Mouse (Mus musculus) stomach, postnatal 0 days (tissue): ENCODE results near the gene Cebpb. TPM values are rescaled to one million over a fixed set of nuclear protein-coding genes. Genes with fewer than 3 reads are reported as not detected.

Experiments used
- ATAC-seq: fragments of 200-750 bp; cut with Nextera tagmentation; 2 replicates; pipeline ENCODE4 v1.8.0; 2017; ENCODE audit not compliant: low FRiP score, low TSS enrichment
- DNase-seq: peaks from one replicate; pipeline ENCODE4 v3.0.0-alpha.2; 2016; ENCODE audit warnings: low spot score
- H3K27ac ChIP-seq: fragments of 300-500 bp; sonication (generic); replicated peaks from 2 replicates; pipeline ENCODE4 v1.5.1; 2014; ENCODE audit warnings: mild to moderate bottlenecking, control low read depth
- H3K27me3 ChIP-seq: fragments of 300-500 bp; sonication (generic); 2 replicates; pipeline ENCODE4 v1.6.1; 2014; ENCODE audit warnings: low read length; ENCODE audit not compliant: control insufficient read depth, insufficient read depth
- H3K36me3 ChIP-seq: fragments of 300-500 bp; sonication (generic); 2 replicates; pipeline ENCODE4 v1.6.1; 2014; ENCODE audit warnings: low read length, mixed read lengths; ENCODE audit not compliant: control insufficient read depth, insufficient read depth
- H3K4me1 ChIP-seq: fragments of 300-500 bp; sonication (generic); replicated peaks from 2 replicates; pipeline ENCODE4 v1.6.1; 2014; ENCODE audit warnings: antibody characterized with exemption; ENCODE audit not compliant: control insufficient read depth, insufficient read depth
- H3K4me2 ChIP-seq: fragments of 300-500 bp; sonication (generic); replicated peaks from 2 replicates; pipeline ENCODE4 v1.6.1; 2014; ENCODE audit warnings: low read depth, mild to moderate bottlenecking, control low read depth, moderate library complexity
- H3K4me3 ChIP-seq: fragments of 300-500 bp; sonication (generic); 2 replicates; pipeline ENCODE4 v1.5.1; 2014; ENCODE audit warnings: low read depth, low read length, control low read depth
- H3K9ac ChIP-seq: fragments of 300-500 bp; sonication (generic); 2 replicates; pipeline ENCODE4 v1.6.1; 2014; ENCODE audit warnings: mild to moderate bottlenecking, low read length, control low read depth, mixed read lengths
- H3K9me3 ChIP-seq: fragments of 300-500 bp; sonication (generic); 2 replicates; pipeline ENCODE4 v1.6.1; 2016; ENCODE audit warnings: low read length; ENCODE audit not compliant: control insufficient read depth
- CTCF ChIP-seq: IDR thresholded peaks from 2 replicates; pipeline ENCODE4 v1.5.1; 2016; ENCODE audit warnings: antibody characterized with exemption, low read depth, mild to moderate bottlenecking, moderate library complexity
- EP300 ChIP-seq: optimal IDR thresholded peaks from 2 replicates; pipeline ENCODE3; 2016; ENCODE audit warnings: antibody characterized with exemption
- WGBS: fragments of 180-500 bp; shearing (Covaris S2); extraction: QIAGEN DNeasy Blood & Tissue Kit; methylation state at CpG from one replicate; pipeline ENCODE4 v1.1.7; 2014; 5-methylcytosine and 5-hydroxymethylcytosine counted together
- polyA plus RNA-seq: library from polyadenylated mRNA; unstranded; fragments of >200 nt; fragmentation: Nextera tagmentation; extraction: Ambion mirVana; gene quantifications from 2 replicates; pipeline ENCODE4 v1.2.1, GENCODE M21; 2015

Gene Cebpb
- polyA plus RNA-seq, 1 experiment from 2014 or later, result 55.0 TPM

- H3K27me3 ChIP-seq, result no peaks in the 10 kb centered on the region
- no peak overlapping the region for H3K4me3 ChIP-seq
- no peaks in the 10 kb centered on the region for H3K36me3 ChIP-seq
- H3K4me1 ChIP-seq, result no peaks in the 10 kb centered on the region
- no peak overlapping the region for H3K9ac ChIP-seq
- no peaks in the 10 kb centered on the region for H3K9me3 ChIP-seq
- DNase-seq (no peak), ATAC-seq (no peak)
- H3K4me2 ChIP-seq, result no peak overlapping the region
- 52% methylated on average over 4 of the region's 4 CpGs for whole genome bisulfite sequencing
- no peak for TF ChIP-seq CTCF
- no peak for TF ChIP-seq EP300
- H3K27ac ChIP-seq, result no peak overlapping the region
Observed at GRCm38 (mm10) chr2:167669398-167669797, 19.3 kb upstream of the Cebpb start.

DNA sequence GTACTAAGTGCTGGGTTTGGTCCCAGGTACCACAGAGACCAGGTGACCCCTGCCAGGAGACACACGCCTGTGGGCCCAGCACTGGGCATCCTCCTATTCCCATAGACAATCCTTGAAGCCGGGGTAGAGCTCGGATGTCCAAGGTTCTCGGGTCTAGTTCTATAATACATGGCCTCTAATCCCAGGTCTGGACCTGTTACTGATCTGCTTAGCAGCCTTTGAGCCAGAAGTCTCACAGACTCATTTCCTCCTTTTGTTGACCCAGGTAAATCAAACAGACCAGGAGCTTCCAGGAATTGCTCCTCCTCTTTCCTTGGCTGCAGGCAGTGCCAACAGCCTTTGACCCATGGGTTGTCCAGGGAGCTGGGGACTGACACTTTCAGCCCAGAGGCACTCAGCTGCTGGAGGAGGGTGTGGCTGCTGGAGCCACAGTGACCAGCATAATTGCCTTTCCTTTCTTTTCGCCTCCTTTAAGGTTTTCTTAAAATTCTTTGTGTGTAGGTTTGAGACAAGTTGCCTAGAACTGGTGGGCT is 17.5 kb upstream of the Cebpb start:
- Histone ChIP-seq H3K4me2 (no peak overlapping the region), H3K9ac (no peak overlapping the region), H3K27ac (peak overlapping the region; percentile 86), H3K4me3 (no peak overlapping the region), H3K36me3 (no peaks in the 10 kb centered on the region), H3K27me3 (no peaks in the 10 kb centered on the region), H3K4me1 (no peaks in the 10 kb centered on the region), H3K9me3 (no peaks in the 10 kb centered on the region)
- 67% methylated on average over 5 of the region's 5 CpGs for WGBS
- no peak for TF ChIP-seq EP300
- TF ChIP-seq CTCF, result no peak
- ATAC-seq (peak; percentile 90), DNase-seq (peak; percentile 83)

DNA sequence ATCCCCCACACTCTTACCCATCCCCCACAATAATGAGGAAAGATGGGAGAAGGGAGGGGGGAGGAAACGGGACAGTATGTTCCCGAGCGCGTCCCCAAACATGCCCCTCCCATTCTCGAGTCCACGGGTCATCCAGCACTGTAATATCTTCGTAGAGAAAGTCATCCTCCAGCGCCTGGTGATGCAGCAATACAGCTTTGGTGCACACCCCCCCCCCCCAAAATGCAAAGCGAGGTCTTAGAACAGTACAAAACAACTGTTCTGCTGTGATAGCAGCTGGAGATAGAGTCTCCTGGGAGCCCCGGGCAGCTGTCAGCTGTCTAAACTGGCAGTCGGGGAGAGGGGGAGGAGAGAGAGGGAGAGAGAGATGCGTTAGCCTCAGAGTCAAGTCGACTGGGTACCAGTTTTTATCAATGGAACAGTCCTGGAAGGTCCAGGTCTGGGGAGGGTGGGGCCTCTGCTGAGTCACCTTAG is 16.5 kb upstream of the Cebpb start:
- H3K4me3 ChIP-seq, result no peak overlapping the region
- TF ChIP-seq CTCF (no peak), EP300 (no peak)
- DNase-seq (no peak), ATAC-seq (peak; percentile 27; the same call in 1 of the 2 replicates)
- H3K27ac ChIP-seq, result no peak overlapping the region
- H3K4me2 ChIP-seq, result no peak overlapping the region
- no peaks in the 10 kb centered on the region for H3K9me3 ChIP-seq
- no peaks in the 10 kb centered on the region for H3K4me1 ChIP-seq
- WGBS, result 31% methylated on average over 12 of the region's 13 CpGs
- no peaks in the 10 kb centered on the region for H3K36me3 ChIP-seq
- no peak overlapping the region for H3K9ac ChIP-seq
- no peaks in the 10 kb centered on the region for H3K27me3 ChIP-seq

GRCm38 (mm10) chr2:167675120-167675909 is 13.4 kb upstream of the Cebpb start:
- Histone ChIP-seq H3K4me2 (no peak overlapping the region), H3K4me3 (no peak overlapping the region), H3K4me1 (no peaks in the 10 kb centered on the region), H3K27me3 (no peaks in the 10 kb centered on the region), H3K9me3 (no peaks in the 10 kb centered on the region), H3K9ac (no peak overlapping the region), H3K36me3 (no peaks in the 10 kb centered on the region), H3K27ac (no peak overlapping the region)
- 37% methylated on average over 14 of the region's 14 CpGs for WGBS
- ATAC-seq, result no peak
- peak; percentile 79 for TF ChIP-seq CTCF
- no peak for TF ChIP-seq EP300
- DNase-seq, result peak; percentile 60

DNA sequence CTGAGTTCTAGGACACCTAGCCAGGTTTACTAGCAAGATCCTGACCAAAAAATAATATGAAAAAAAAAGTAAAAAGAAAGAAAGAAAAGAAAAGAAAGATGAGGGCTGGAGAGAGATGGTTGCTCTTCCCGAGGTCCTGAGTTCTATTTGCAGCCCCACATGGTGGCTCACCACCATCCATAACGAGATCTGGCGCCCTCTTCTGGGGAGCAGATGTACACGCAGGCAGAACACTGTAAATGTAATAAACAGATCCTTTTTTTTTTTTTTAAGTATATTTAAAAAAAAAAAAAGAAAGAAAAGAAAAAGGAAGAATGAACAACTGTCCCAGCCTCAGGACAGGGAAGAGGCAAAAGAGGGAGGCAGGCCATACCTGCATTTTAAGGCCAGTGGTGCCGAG is 10.1 kb upstream of the Cebpb start:
- no peak for DNase-seq
- Histone ChIP-seq H3K36me3 (no peaks in the 10 kb centered on the region), H3K27ac (no peak overlapping the region), H3K4me3 (no peak overlapping the region), H3K4me1 (no peaks in the 10 kb centered on the region), H3K9me3 (no peaks in the 10 kb centered on the region), H3K4me2 (no peak overlapping the region), H3K9ac (no peak overlapping the region), H3K27me3 (no peaks in the 10 kb centered on the region)
- WGBS, result 47% methylated on average over 5 of the region's 5 CpGs
- TF ChIP-seq EP300 (no peak), CTCF (peak; percentile 61)
- no peak for ATAC-seq

- Histone ChIP-seq H3K36me3 (no peaks in the 10 kb centered on the region), H3K27ac (no peak overlapping the region), H3K27me3 (no peaks in the 10 kb centered on the region), H3K4me1 (no peaks in the 10 kb centered on the region), H3K9ac (no peak overlapping the region), H3K9me3 (no peaks in the 10 kb centered on the region), H3K4me2 (no peak overlapping the region), H3K4me3 (no peak overlapping the region)
- peak; percentile 96 for TF ChIP-seq CTCF
- TF ChIP-seq EP300, result no peak
- peak; percentile 70 for ATAC-seq
- peak; percentile 86 for DNase-seq
- WGBS, result under 1% methylated on average over 13 of the region's 13 CpGs
Observed at GRCm38 (mm10) chr2:167679902-167680430, 8.7 kb upstream of the Cebpb start.
